Mouse (Mus musculus) intestine, embryonic 16.5 days (tissue): ENCODE results near the gene Thrb. TPM values are rescaled to one million over a fixed set of nuclear protein-coding genes. Genes with fewer than 3 reads are reported as not detected.

Source experiments
- ATAC-seq: fragments of 200-750 bp; cut with Nextera tagmentation; 2 replicates; pipeline ENCODE4 v1.8.0; 2017; ENCODE audit warnings: moderate TSS enrichment, moderate library complexity
- H3K27ac ChIP-seq: fragments of 300-500 bp; sonication (generic); 2 replicates; pipeline ENCODE4 v1.5.1; 2014; ENCODE audit warnings: mild to moderate bottlenecking, low read length
- H3K27me3 ChIP-seq: fragments of 300-500 bp; sonication (generic); replicated peaks from 2 replicates; pipeline ENCODE4 v1.6.1; 2014; ENCODE audit warnings: low read length, control low read depth, mixed read lengths; ENCODE audit not compliant: control insufficient read depth, insufficient read depth
- H3K36me3 ChIP-seq: fragments of 300-500 bp; sonication (generic); 2 replicates; pipeline ENCODE4 v1.6.1; 2014; ENCODE audit warnings: low read length, control low read depth; ENCODE audit not compliant: control insufficient read depth, insufficient read depth
- H3K4me1 ChIP-seq: fragments of 300-500 bp; sonication (generic); 2 replicates; pipeline ENCODE4 v1.6.1; 2014; ENCODE audit warnings: low read length, control low read depth, mixed read lengths; ENCODE audit not compliant: control insufficient read depth, insufficient read depth
- H3K4me2 ChIP-seq: fragments of 300-500 bp; sonication (generic); 2 replicates; pipeline ENCODE4 v1.6.1; 2014; ENCODE audit warnings: low read depth, low read length, control low read depth
- H3K4me3 ChIP-seq: fragments of 300-500 bp; sonication (generic); 2 replicates; pipeline ENCODE4 v1.5.1; 2014; ENCODE audit warnings: mild to moderate bottlenecking, low read length
- H3K9ac ChIP-seq: fragments of 300-500 bp; sonication (generic); 2 replicates; pipeline ENCODE4 v1.6.1; 2014; ENCODE audit warnings: low read depth, low read length
- H3K9me3 ChIP-seq: fragments of 300-500 bp; sonication (generic); 2 replicates; pipeline ENCODE4 v1.6.1; 2016; ENCODE audit warnings: low read length, control low read depth; ENCODE audit not compliant: control insufficient read depth
- WGBS: fragments of 180-500 bp; shearing (Covaris S2); extraction: QIAGEN DNeasy Blood & Tissue Kit; methylation state at CpG from one replicate; pipeline ENCODE4 v1.1.7; 2014; 5-methylcytosine and 5-hydroxymethylcytosine counted together
- polyA plus RNA-seq: library from polyadenylated mRNA; unstranded; fragments of >200 nt; fragmentation: Nextera tagmentation; extraction: Ambion mirVana; gene quantifications from 2 replicates; pipeline ENCODE4 v1.2.1, GENCODE M21; 2015

The Thrb gene
- polyA plus RNA-seq, 1 experiment from 2014 or later = 6.0 TPM

GRCm38 (mm10) chr14:18001886-18002285 is 341.8 kb downstream of the Thrb start:
- no peak for ATAC-seq
- Histone ChIP-seq H3K9me3 (no peaks in the 10 kb centered on the region), H3K36me3 (no peaks in the 10 kb centered on the region), H3K4me3 (no peak overlapping the region), H3K4me1 (no peaks in the 10 kb centered on the region), H3K27ac (no peak overlapping the region), H3K27me3 (no peaks in the 10 kb centered on the region), H3K9ac (no peak overlapping the region), H3K4me2 (no peak overlapping the region)
- WGBS = 62% methylated on average over 2 of the region's 2 CpGs

GRCm38 (mm10) chr14:18003686-18004085 is 343.6 kb downstream of the Thrb start:
- WGBS = 93% methylated on average over 1 of the region's 1 CpGs
- H3K9me3 ChIP-seq = no peaks in the 10 kb centered on the region
- H3K4me2 ChIP-seq = no peak overlapping the region
- H3K4me1 ChIP-seq = no peaks in the 10 kb centered on the region
- no peaks in the 10 kb centered on the region for H3K36me3 ChIP-seq
- no peak overlapping the region for H3K4me3 ChIP-seq
- ATAC-seq = no peak
- no peak overlapping the region for H3K9ac ChIP-seq
- no peak overlapping the region for H3K27ac ChIP-seq
- H3K27me3 ChIP-seq = no peaks in the 10 kb centered on the region

- H3K9me3 ChIP-seq = no peaks in the 10 kb centered on the region
- no peaks in the 10 kb centered on the region for H3K27me3 ChIP-seq
- WGBS = 84% methylated on average over 3 of the region's 3 CpGs
- no peak overlapping the region for H3K4me3 ChIP-seq
- no peak overlapping the region for H3K27ac ChIP-seq
- no peak for ATAC-seq
- H3K4me2 ChIP-seq = no peak overlapping the region
- no peak overlapping the region for H3K9ac ChIP-seq
- no peaks in the 10 kb centered on the region for H3K4me1 ChIP-seq
- no peaks in the 10 kb centered on the region for H3K36me3 ChIP-seq
Measured at GRCm38 (mm10) chr14:18008524-18008923, 348.5 kb downstream of the Thrb start.

GRCm38 (mm10) chr14:18016604-18017003 is 356.5 kb downstream of the Thrb start:
- Histone ChIP-seq H3K9ac (no peak overlapping the region), H3K4me3 (no peak overlapping the region), H3K36me3 (no peaks in the 10 kb centered on the region), H3K4me2 (no peak overlapping the region), H3K27me3 (no peaks in the 10 kb centered on the region), H3K4me1 (no peaks in the 10 kb centered on the region), H3K9me3 (no peaks in the 10 kb centered on the region), H3K27ac (no peak overlapping the region)
- WGBS = 91% methylated on average over 5 of the region's 5 CpGs
- no peak for ATAC-seq

- H3K4me1 ChIP-seq = no peaks in the 10 kb centered on the region
- H3K27ac ChIP-seq = no peak overlapping the region
- H3K4me3 ChIP-seq = no peak overlapping the region
- H3K9me3 ChIP-seq = no peaks in the 10 kb centered on the region
- H3K36me3 ChIP-seq = no peaks in the 10 kb centered on the region
- no peak for ATAC-seq
- no peaks in the 10 kb centered on the region for H3K27me3 ChIP-seq
- H3K4me2 ChIP-seq = no peak overlapping the region
- 79% methylated on average over 4 of the region's 4 CpGs for WGBS
- no peak overlapping the region for H3K9ac ChIP-seq
Measured at GRCm38 (mm10) chr14:18020128-18020527, 360.1 kb downstream of the Thrb start.

- 84% methylated on average over 3 of the region's 3 CpGs for WGBS
- H3K36me3 ChIP-seq = no peaks in the 10 kb centered on the region
- H3K4me1 ChIP-seq = no peaks in the 10 kb centered on the region
- no peak overlapping the region for H3K4me3 ChIP-seq
- no peak for ATAC-seq
- H3K27me3 ChIP-seq = no peaks in the 10 kb centered on the region
- no peak overlapping the region for H3K27ac ChIP-seq
- no peaks in the 10 kb centered on the region for H3K9me3 ChIP-seq
- H3K4me2 ChIP-seq = no peak overlapping the region
- no peak overlapping the region for H3K9ac ChIP-seq
Measured at GRCm38 (mm10) chr14:18020636-18021035, 360.6 kb downstream of the Thrb start.

GRCm38 (mm10) chr14:18021726-18022125 is 361.7 kb downstream of the Thrb start:
- no peaks in the 10 kb centered on the region for H3K36me3 ChIP-seq
- no peak overlapping the region for H3K4me3 ChIP-seq
- no peaks in the 10 kb centered on the region for H3K9me3 ChIP-seq
- no peak for ATAC-seq
- no peak overlapping the region for H3K27ac ChIP-seq
- no peak overlapping the region for H3K9ac ChIP-seq
- 79% methylated on average over 2 of the region's 2 CpGs for WGBS
- H3K4me2 ChIP-seq = no peak overlapping the region
- H3K27me3 ChIP-seq = no peaks in the 10 kb centered on the region
- no peaks in the 10 kb centered on the region for H3K4me1 ChIP-seq

GRCm38 (mm10) chr14:18022351-18022750 is 362.3 kb downstream of the Thrb start:
- Histone ChIP-seq H3K4me2 (no peak overlapping the region), H3K27ac (no peak overlapping the region), H3K36me3 (no peaks in the 10 kb centered on the region), H3K9me3 (no peaks in the 10 kb centered on the region), H3K9ac (no peak overlapping the region), H3K4me3 (no peak overlapping the region), H3K27me3 (no peaks in the 10 kb centered on the region), H3K4me1 (no peaks in the 10 kb centered on the region)
- no peak for ATAC-seq

- no peaks in the 10 kb centered on the region for H3K36me3 ChIP-seq
- no peaks in the 10 kb centered on the region for H3K9me3 ChIP-seq
- H3K27me3 ChIP-seq = no peaks in the 10 kb centered on the region
- ATAC-seq = no peak
- no peak overlapping the region for H3K9ac ChIP-seq
- no peak overlapping the region for H3K4me3 ChIP-seq
- no peaks in the 10 kb centered on the region for H3K4me1 ChIP-seq
- H3K4me2 ChIP-seq = no peak overlapping the region
- no peak overlapping the region for H3K27ac ChIP-seq
- WGBS = 83% methylated on average over 1 of the region's 1 CpGs
Measured at GRCm38 (mm10) chr14:18027867-18028266, 367.8 kb downstream of the Thrb start.

GRCm38 (mm10) chr14:18029181-18029932 is 369.3 kb downstream of the Thrb start:
- H3K9ac ChIP-seq = no peak overlapping the region
- H3K4me3 ChIP-seq = no peak overlapping the region
- ATAC-seq = no peak
- no peaks in the 10 kb centered on the region for H3K4me1 ChIP-seq
- H3K27me3 ChIP-seq = no peaks in the 10 kb centered on the region
- H3K4me2 ChIP-seq = no peak overlapping the region
- no peak overlapping the region for H3K27ac ChIP-seq
- no peaks in the 10 kb centered on the region for H3K9me3 ChIP-seq
- no peaks in the 10 kb centered on the region for H3K36me3 ChIP-seq
- 53% methylated on average over 2 of the region's 2 CpGs for WGBS
